Mouse (Mus musculus) small intestine, adult 2 months (tissue): ENCODE results near the gene Polr2m. TPM values are rescaled to one million over a fixed set of nuclear protein-coding genes. Genes with fewer than 3 reads are reported as not detected.

Source experiments
- H3K27ac ChIP-seq: fragments of 200-500 bp; 2 replicates; pipeline ENCODE4 v1.5.1; 2012; ENCODE audit warnings: low read depth, low read length, control low read depth, inconsistent platforms; ENCODE audit not compliant: insufficient read depth
- H3K27me3 ChIP-seq: fragments of 200-500 bp; 2 replicates; pipeline ENCODE4 v1.6.1; 2012; ENCODE audit warnings: mild to moderate bottlenecking, moderate library complexity, low read length, inconsistent platforms; ENCODE audit not compliant: control insufficient read depth, insufficient read depth
- H3K36me3 ChIP-seq: fragments of 200-500 bp; 2 replicates; pipeline ENCODE4 v1.6.1; 2012; ENCODE audit warnings: mild to moderate bottlenecking, low read length, control low read depth, inconsistent platforms; ENCODE audit not compliant: control insufficient read depth, insufficient read depth
- H3K4me1 ChIP-seq: fragments of 200-500 bp; 2 replicates; pipeline ENCODE4 v1.6.1; 2012; ENCODE audit warnings: low read length, inconsistent platforms, mixed read lengths; ENCODE audit not compliant: control insufficient read depth, insufficient read depth, insufficient read length
- H3K4me3 ChIP-seq: fragments of 200-500 bp; 2 replicates; pipeline ENCODE4 v1.5.1; 2012; ENCODE audit warnings: low read depth, mild to moderate bottlenecking, control low read depth, inconsistent platforms, low read length, moderate library complexity
- CTCF ChIP-seq: fragments of 200-500 bp; IDR thresholded peaks from 2 replicates; pipeline ENCODE4 v1.5.1; 2012; ENCODE audit warnings: low read depth, mild to moderate bottlenecking, control low read depth, inconsistent platforms, low read length, moderate library complexity, mixed read lengths; ENCODE audit not compliant: insufficient replicate concordance, insufficient read length; ENCODE audit errors: extremely low read depth
- POLR2A ChIP-seq: fragments of 200-500 bp; IDR thresholded peaks from 2 replicates; pipeline ENCODE4 v1.6.1; 2012; ENCODE audit warnings: low read depth, mild to moderate bottlenecking, control low read depth, inconsistent platforms, low read length, moderate library complexity
- WGBS: fragments of 180-500 bp; shearing (Covaris S2); methylation state at CpG from one replicate; pipeline ENCODE4 v1.1.7; 2018; 5-methylcytosine and 5-hydroxymethylcytosine counted together
- polyA plus RNA-seq: library from polyadenylated mRNA; depleted of rRNA; stranded (reverse); fragments of >200 nt; gene quantifications from 2 replicates; pipeline ENCODE4 v1.2.3, GENCODE M21; 2012

Gene Polr2m
- polyA plus RNA-seq, 1 experiment, result 581 TPM

GRCm38 (mm10) chr9:71513566-71513965, 27.8 kb upstream of the Polr2m start:
- WGBS, result 82% methylated on average over 4 of the region's 4 CpGs
- Histone ChIP-seq H3K36me3 (peaks cover 14% of the 10 kb centered on the region), H3K27ac (no peak overlapping the region), H3K27me3 (no peaks in the 10 kb centered on the region), H3K4me3 (no peak overlapping the region), H3K4me1 (no peaks in the 10 kb centered on the region)
- TF ChIP-seq POLR2A (no peak), CTCF (no peak)

- 84% methylated on average over 10 of the region's 10 CpGs for WGBS
- no peak for TF ChIP-seq POLR2A
- no peak for TF ChIP-seq CTCF
- Histone ChIP-seq H3K36me3 (peaks cover 14% of the 10 kb centered on the region), H3K4me1 (no peaks in the 10 kb centered on the region), H3K27me3 (no peaks in the 10 kb centered on the region), H3K4me3 (no peak overlapping the region), H3K27ac (no peak overlapping the region)
Observed at GRCm38 (mm10) chr9:71512899-71513298, 27.2 kb upstream of the Polr2m start.

- Histone ChIP-seq H3K4me1 (peaks cover 3% of the 10 kb centered on the region; the same call in 1 of the 2 replicates), H3K4me3 (no peak overlapping the region), H3K36me3 (peaks cover 2% of the 10 kb centered on the region; the same call in 1 of the 2 replicates), H3K27ac (no peak overlapping the region), H3K27me3 (no peaks in the 10 kb centered on the region)
- WGBS, result 67% methylated on average over 10 of the region's 10 CpGs
- TF ChIP-seq POLR2A (no peak), CTCF (no peak)
Observed at GRCm38 (mm10) chr9:71498391-71499182, 12.9 kb upstream of the Polr2m start.

GRCm38 (mm10) chr9:71496637-71497036, 10.9 kb upstream of the Polr2m start:
- no peak overlapping the region for H3K4me3 ChIP-seq
- no peak overlapping the region for H3K27ac ChIP-seq
- H3K27me3 ChIP-seq, result no peaks in the 10 kb centered on the region
- no peak for TF ChIP-seq POLR2A
- no peak for TF ChIP-seq CTCF
- WGBS, result 11% methylated on average over 2 of the region's 2 CpGs
- no peaks in the 10 kb centered on the region for H3K36me3 ChIP-seq
- peaks cover 3% of the 10 kb centered on the region; the same call in 1 of the 2 replicates for H3K4me1 ChIP-seq

GRCm38 (mm10) chr9:71493771-71494170, 8.0 kb upstream of the Polr2m start:
- Histone ChIP-seq H3K27ac (no peak overlapping the region), H3K4me3 (no peak overlapping the region), H3K36me3 (no peaks in the 10 kb centered on the region), H3K27me3 (no peaks in the 10 kb centered on the region), H3K4me1 (peaks cover 7% of the 10 kb centered on the region; the same call in 1 of the 2 replicates)
- WGBS, result 93% methylated on average over 5 of the region's 5 CpGs
- TF ChIP-seq POLR2A (no peak), CTCF (no peak)

DNA sequence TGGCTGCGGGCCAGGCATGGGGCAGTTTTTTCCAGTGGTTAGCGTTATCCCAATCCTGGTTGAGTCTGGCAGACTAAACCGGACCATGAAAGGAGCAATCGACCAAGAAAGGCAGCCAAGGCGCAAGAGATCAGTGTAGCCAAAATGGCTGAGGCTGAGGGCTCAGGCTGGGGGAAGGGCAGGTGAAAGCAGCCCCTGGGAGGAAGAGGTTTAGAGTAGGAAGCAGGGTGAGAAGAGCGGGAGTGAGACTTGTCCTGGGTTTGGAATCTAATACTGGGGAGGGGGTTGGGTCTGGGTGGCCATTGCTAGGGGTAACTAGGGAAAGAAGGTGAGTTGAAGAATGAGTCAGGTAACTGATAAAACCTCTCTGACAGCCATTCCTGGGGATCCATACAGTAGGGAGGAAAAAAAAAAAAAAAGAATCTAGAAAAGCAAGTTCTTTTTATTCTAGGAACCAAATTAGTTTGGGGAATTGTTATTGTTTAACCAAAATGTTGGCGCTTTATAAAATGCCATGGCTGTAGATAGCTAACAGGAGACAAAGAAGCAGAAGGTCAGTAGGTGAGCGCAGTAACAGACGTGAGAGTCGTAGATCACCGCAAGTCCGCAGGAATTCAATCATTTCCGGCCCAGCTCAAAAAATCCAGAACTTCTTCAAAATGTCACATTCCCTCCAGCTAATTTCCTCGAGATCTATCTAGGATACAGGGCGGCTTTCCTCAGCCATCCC, 6.7 kb upstream of the Polr2m start:
- Histone ChIP-seq H3K27me3 (no peaks in the 10 kb centered on the region), H3K36me3 (no peaks in the 10 kb centered on the region), H3K4me3 (no peak overlapping the region), H3K4me1 (peaks cover 7% of the 10 kb centered on the region; the same call in 1 of the 2 replicates), H3K27ac (no peak overlapping the region)
- no peak for TF ChIP-seq POLR2A
- TF ChIP-seq CTCF, result no peak
- WGBS, result 75% methylated on average over 15 of the region's 15 CpGs

- H3K4me1 ChIP-seq, result peaks cover 5% of the 10 kb centered on the region; the same call in 1 of the 2 replicates
- 30% methylated on average over 3 of the region's 3 CpGs for WGBS
- no peak overlapping the region for H3K27ac ChIP-seq
- TF ChIP-seq CTCF (no peak), POLR2A (no peak)
- no peak overlapping the region for H3K4me3 ChIP-seq
- H3K27me3 ChIP-seq, result no peaks in the 10 kb centered on the region
- H3K36me3 ChIP-seq, result no peaks in the 10 kb centered on the region
Observed at GRCm38 (mm10) chr9:71490076-71490475, 4.3 kb upstream of the Polr2m start.
